Mouse (Mus musculus): ENCODE measurements around the gene Krt8. TPM values are rescaled to one million over a fixed set of nuclear protein-coding genes. Genes with fewer than 3 reads are reported as not detected.

The Krt8 gene
- polyA plus RNA-seq, 1 experiment from 2014 or later = 27.8 TPM

Other genes with a start within 250 kb of the Krt8 start
- 0.10 TPM in 1 of 2 replicates, not detected in the other for gene Krt72, start 218.0 kb downstream of the Krt8 start, polyA plus RNA-seq (2014; fragmentation: Nextera tagmentation; extraction: Ambion mirVana)
- gene Krt73, start 202.1 kb downstream of the Krt8 start, polyA plus RNA-seq (2014; fragmentation: Nextera tagmentation; extraction: Ambion mirVana) = 0.08 and 0.24 TPM in 2 replicates
- not detected in 2 replicates for gene Krt2, start 186.3 kb downstream of the Krt8 start, polyA plus RNA-seq (2014; fragmentation: Nextera tagmentation; extraction: Ambion mirVana)
- gene Krt1, start 153.7 kb downstream of the Krt8 start, polyA plus RNA-seq (2014; fragmentation: Nextera tagmentation; extraction: Ambion mirVana) = 1.5 and 1.8 TPM in 2 replicates
- not detected in 2 replicates for gene Krt77, start 134.8 kb downstream of the Krt8 start, polyA plus RNA-seq (2014; fragmentation: Nextera tagmentation; extraction: Ambion mirVana)
- gene Krt76, start 111.6 kb downstream of the Krt8 start, polyA plus RNA-seq (2014; fragmentation: Nextera tagmentation; extraction: Ambion mirVana) = not detected in 2 replicates
- not detected in 2 replicates for gene Krt4, start 79.7 kb downstream of the Krt8 start, polyA plus RNA-seq (2014; fragmentation: Nextera tagmentation; extraction: Ambion mirVana)
- gene Krt79, start 64.2 kb downstream of the Krt8 start, polyA plus RNA-seq (2014; fragmentation: Nextera tagmentation; extraction: Ambion mirVana) = 0.27 TPM in 1 of 2 replicates, not detected in the other
- gene Krt78, start 50.2 kb downstream of the Krt8 start, polyA plus RNA-seq (2014; fragmentation: Nextera tagmentation; extraction: Ambion mirVana) = 0.11 TPM in 1 of 2 replicates, not detected in the other
- gene Krt18, start 23.7 kb upstream of the Krt8 start, polyA plus RNA-seq (2014; fragmentation: Nextera tagmentation; extraction: Ambion mirVana) = 20.5 and 22.7 TPM in 2 replicates
- gene Eif4b, start 69.3 kb upstream of the Krt8 start, polyA plus RNA-seq (2014; fragmentation: Nextera tagmentation; extraction: Ambion mirVana) = 85.0 and 103 TPM in 2 replicates
- gene Tns2, start 95.9 kb upstream of the Krt8 start, polyA plus RNA-seq (2014; fragmentation: Nextera tagmentation; extraction: Ambion mirVana) = 8.0 and 11.8 TPM in 2 replicates
- 10.1 and 11.9 TPM in 2 replicates for gene Spryd3, start 131.8 kb upstream of the Krt8 start, polyA plus RNA-seq (2014; fragmentation: Nextera tagmentation; extraction: Ambion mirVana)
- 0.31 TPM in 1 of 2 replicates, not detected in the other for gene Igfbp6, start 139.9 kb upstream of the Krt8 start, polyA plus RNA-seq (2014; fragmentation: Nextera tagmentation; extraction: Ambion mirVana)
- gene Soat2, start 146.0 kb upstream of the Krt8 start, polyA plus RNA-seq (2014; fragmentation: Nextera tagmentation; extraction: Ambion mirVana) = 0.13 and 0.17 TPM in 2 replicates
- gene Zfp740, start 198.8 kb upstream of the Krt8 start, polyA plus RNA-seq (2014; fragmentation: Nextera tagmentation; extraction: Ambion mirVana) = 49.7 and 63.8 TPM in 2 replicates
- 23.5 and 27.9 TPM in 2 replicates for gene Csad, start 200.2 kb upstream of the Krt8 start, polyA plus RNA-seq (2014; fragmentation: Nextera tagmentation; extraction: Ambion mirVana)
- gene Itgb7, start 227.5 kb upstream of the Krt8 start, polyA plus RNA-seq (2014; fragmentation: Nextera tagmentation; extraction: Ambion mirVana) = 1.0 and 1.1 TPM in 2 replicates

Measured in hindbrain, embryonic 11.5 days (tissue).